Mouse (Mus musculus) liver, adult 2 months (tissue): ENCODE measurements around the gene Cdc6.

Source experiments
- CTCF ChIP-seq: fragments of 200-500 bp; IDR thresholded peaks from 2 replicates; pipeline ENCODE4 v1.5.1; 2011; ENCODE audit warnings: low read depth, low read length, control low read depth
- POLR2A ChIP-seq: fragments of 200-500 bp; IDR thresholded peaks from 2 replicates; pipeline ENCODE4 v1.6.1; 2011; ENCODE audit warnings: low read length, control low read depth; ENCODE audit not compliant: insufficient read depth; ENCODE audit errors: extremely low read depth

GRCm38 (mm10) chr11:98905583-98905982, 2.0 kb upstream of the Cdc6 start:
- no peak for TF ChIP-seq CTCF
- no peak for TF ChIP-seq POLR2A
